16 mouse cellular contexts compared by ENCODE assay signal in the genomic region with DNA sequence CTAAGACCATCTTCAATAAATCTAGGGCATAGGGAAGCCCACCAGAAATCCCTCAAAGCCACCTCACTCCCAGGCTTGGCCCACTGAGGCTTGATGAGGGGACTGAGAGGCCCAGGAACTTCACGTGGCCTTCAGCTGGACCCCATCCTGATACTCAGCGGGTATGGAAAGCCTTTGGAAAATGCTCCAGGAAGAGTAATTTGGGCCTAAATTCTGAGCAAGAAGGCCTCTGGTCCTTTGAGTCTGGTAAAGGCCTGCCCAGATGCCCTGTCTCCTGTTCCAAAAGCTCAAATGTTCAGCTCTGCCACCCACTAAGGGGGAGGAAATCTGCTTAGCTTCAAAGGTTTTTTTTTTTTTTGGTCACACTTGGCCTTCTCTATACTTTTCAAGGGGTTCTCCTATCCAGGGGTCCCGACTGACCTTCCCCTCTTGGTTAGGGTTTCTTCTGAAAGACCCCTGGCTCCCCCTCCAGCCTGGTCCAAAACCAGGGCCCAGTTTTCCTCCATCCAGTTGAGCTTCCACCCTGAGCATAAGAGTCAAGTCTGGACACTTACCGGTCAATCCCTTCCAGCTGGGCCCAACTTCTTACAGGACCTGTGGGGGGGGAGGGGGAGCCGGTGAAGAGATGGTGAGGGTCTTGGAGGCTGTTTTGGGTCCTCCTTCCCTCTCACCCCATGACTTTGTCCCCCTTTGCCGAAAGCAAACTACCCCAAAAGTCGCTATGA. TPM values are rescaled to one million over a fixed set of nuclear protein-coding genes. Genes with fewer than 3 reads are reported as not detected.
A peak's percentile ranks its signal among the peaks of the same experiment; 100 is the strongest.
DNase-seq lines count a peak whose midpoint lies in the region; ATAC-seq lines count a peak whose summit lies in the region.
"Had no signal": no experiment of that assay in that cellular context is flagged by ENCODE, and none has a peak within 500 bp of the region (broad histone marks: within the 10 kb centered on the region; RNA-seq: fewer than 3 reads in every experiment).

No protein-coding gene starts in this region.

- H3K9ac ChIP-seq in embryonic facial prominence, embryonic 14.5 days (ENCODE audit: low read depth, low read length) = no peak overlapping the region
- peak overlapping the region; percentile 73 for H3K9ac ChIP-seq in hindbrain, embryonic 12.5 days
- H3K9ac ChIP-seq in neural tube, embryonic 12.5 days = peak overlapping the region; percentile 100

- no peaks in the 10 kb centered on the region for H3K9me3 ChIP-seq in embryonic facial prominence, embryonic 14.5 days (ENCODE audit: control insufficient read depth, low read length)
- no peaks in the 10 kb centered on the region for H3K9me3 ChIP-seq in embryonic facial prominence, embryonic 10.5 days
- no peaks in the 10 kb centered on the region for H3K9me3 ChIP-seq in hindbrain, embryonic 12.5 days (replicated peaks)
- H3K9me3 ChIP-seq in neural tube, embryonic 12.5 days = no peaks in the 10 kb centered on the region

- ATAC-seq in embryonic facial prominence, embryonic 14.5 days (ENCODE audit: low read depth) = no peak
- ATAC-seq in hindbrain, embryonic 12.5 days (ENCODE audit: low FRiP score) = no peak
- ATAC-seq in neural tube, embryonic 12.5 days (ENCODE audit: low FRiP score, low read depth) = peak; percentile 19; the same call in 1 of the 2 replicates

- no peaks in the 10 kb centered on the region for H3K36me3 ChIP-seq in embryonic facial prominence, embryonic 14.5 days (ENCODE audit: control insufficient read depth, insufficient read depth, low read length)
- no peaks in the 10 kb centered on the region for H3K36me3 ChIP-seq in embryonic facial prominence, embryonic 10.5 days (replicated peaks)
- H3K36me3 ChIP-seq in hindbrain, embryonic 12.5 days = no peaks in the 10 kb centered on the region
- H3K36me3 ChIP-seq in neural tube, embryonic 12.5 days = peaks cover 18% of the 10 kb centered on the region

- intact Hi-C loops in left cerebral cortex, postnatal 36 days (cut with DNase I) = loop anchor here (10.0 kb wide), 1 partner anchor 238 kb away; no protein-coding TSS in a partner anchor

- DNase-seq in embryonic facial prominence, embryonic 14.5 days (ENCODE audit: low spot score) = no peak
- DNase-seq in embryonic facial prominence, embryonic 10.5 days (ENCODE audit: low spot score) = no peak
- DNase-seq in kidney, adult 9 months = peak; percentile 45
- no peak for DNase-seq in left cerebral cortex, postnatal 36 days (ENCODE audit: low spot score in 2 of 2)
- no peak for DNase-seq in cerebellum, adult 11 months
- no peak for DNase-seq in frontal cortex, postnatal 10 days (ENCODE audit: low spot score in 2 of 2)
- DNase-seq: cerebellum, postnatal 10 days; heart, adult 11 months; heart, postnatal 10 days; left cerebral cortex, postnatal 4 days; lung, postnatal 36 days; retina, postnatal 1 day; thymus, postnatal 25 days had no signal

- H3K4me2 ChIP-seq in embryonic facial prominence, embryonic 14.5 days (ENCODE audit: low read depth, low read length) = peak overlapping the region; percentile 7; the same call in 1 of the 2 replicates
- peak overlapping the region; percentile 62 for H3K4me2 ChIP-seq in hindbrain, embryonic 12.5 days (replicated peaks)
- peak overlapping the region; percentile 100 for H3K4me2 ChIP-seq in neural tube, embryonic 12.5 days (replicated peaks)

- no peak overlapping the region for H3K27ac ChIP-seq in embryonic facial prominence, embryonic 14.5 days (replicated peaks; ENCODE audit: low read depth, low read length)
- H3K27ac ChIP-seq in embryonic facial prominence, embryonic 10.5 days (replicated peaks) = no peak overlapping the region
- H3K27ac ChIP-seq in hindbrain, embryonic 12.5 days = peak overlapping the region; percentile 46
- peak overlapping the region; percentile 99 for H3K27ac ChIP-seq in neural tube, embryonic 12.5 days

- WGBS in embryonic facial prominence, embryonic 14.5 days = 20% methylated on average over 7 of the region's 7 CpGs
- WGBS in embryonic facial prominence, embryonic 10.5 days = 5% methylated on average over 7 of the region's 7 CpGs
- WGBS in hindbrain, embryonic 12.5 days = 7% methylated on average over 7 of the region's 7 CpGs
- under 1% methylated on average over 7 of the region's 7 CpGs for WGBS in neural tube, embryonic 12.5 days

- H3K4me1 ChIP-seq in embryonic facial prominence, embryonic 14.5 days (ENCODE audit: control insufficient read depth, insufficient read depth, low read length) = no peaks in the 10 kb centered on the region
- peaks cover 7% of the 10 kb centered on the region for H3K4me1 ChIP-seq in embryonic facial prominence, embryonic 10.5 days
- no peaks in the 10 kb centered on the region; the same call in 1 of the 2 replicates for H3K4me1 ChIP-seq in hindbrain, embryonic 12.5 days
- peaks cover 65% of the 10 kb centered on the region for H3K4me1 ChIP-seq in neural tube, embryonic 12.5 days

- no peak overlapping the region for H3K4me3 ChIP-seq in embryonic facial prominence, embryonic 14.5 days (ENCODE audit: low read depth, low read length)
- H3K4me3 ChIP-seq in embryonic facial prominence, embryonic 10.5 days = no peak overlapping the region
- H3K4me3 ChIP-seq in hindbrain, embryonic 12.5 days = peak overlapping the region; percentile 36
- H3K4me3 ChIP-seq in neural tube, embryonic 12.5 days = peak overlapping the region; percentile 99

- H3K27me3 ChIP-seq in embryonic facial prominence, embryonic 14.5 days (replicated peaks; ENCODE audit: control insufficient read depth, insufficient read depth, low read length) = peaks cover 100% of the 10 kb centered on the region
- H3K27me3 ChIP-seq in embryonic facial prominence, embryonic 10.5 days (replicated peaks; ENCODE audit: low read depth, poor library complexity, severe bottlenecking) = peaks cover 100% of the 10 kb centered on the region
- H3K27me3 ChIP-seq in hindbrain, embryonic 12.5 days = peaks cover 97% of the 10 kb centered on the region
- H3K27me3 ChIP-seq in neural tube, embryonic 12.5 days (replicated peaks) = no peaks in the 10 kb centered on the region

RNA-seq across cellular contexts. Expression of gene Hoxb5, which starts 3.2 kb away (rescaled TPM):
- 1.8 and 2.4 TPM in 2 replicates for polyA plus RNA-seq in embryonic facial prominence, embryonic 14.5 days (2014; fragmentation: Nextera tagmentation; extraction: Ambion mirVana)
- 0.07 and 0.28 TPM in 2 replicates for polyA plus RNA-seq in embryonic facial prominence, embryonic 10.5 days (2016; fragmentation: Nextera tagmentation; extraction: Ambion mirVana)
- polyA plus RNA-seq in hindbrain, embryonic 12.5 days (2016; fragmentation: Nextera tagmentation; extraction: Ambion mirVana) = 74.3 and 126 TPM in 2 replicates
- polyA plus RNA-seq in neural tube, embryonic 12.5 days (2016; fragmentation: Nextera tagmentation; extraction: Ambion mirVana) = 79.2 and 94.7 TPM in 2 replicates
- not detected for total RNA-seq in left cerebral cortex, postnatal 36 days (2021)
- total RNA-seq: layer of hippocampus, adult 18-20 months; left cerebral cortex, postnatal 4 days had no signal

RNA-seq across cellular contexts. Expression of gene Hoxb4, which starts 11.7 kb away (rescaled TPM):
- 0.62 and 0.70 TPM in 2 replicates for polyA plus RNA-seq in embryonic facial prominence, embryonic 14.5 days (2014; fragmentation: Nextera tagmentation; extraction: Ambion mirVana)
- polyA plus RNA-seq in embryonic facial prominence, embryonic 10.5 days (2016; fragmentation: Nextera tagmentation; extraction: Ambion mirVana) = 0.09 and 0.23 TPM in 2 replicates
- 7.7 and 8.1 TPM in 2 replicates for polyA plus RNA-seq in hindbrain, embryonic 12.5 days (2016; fragmentation: Nextera tagmentation; extraction: Ambion mirVana)
- polyA plus RNA-seq in neural tube, embryonic 12.5 days (2016; fragmentation: Nextera tagmentation; extraction: Ambion mirVana) = 10.2 and 15.1 TPM in 2 replicates
- total RNA-seq in left cerebral cortex, postnatal 36 days (2021) = not detected
- total RNA-seq: layer of hippocampus, adult 18-20 months; left cerebral cortex, postnatal 4 days had no signal

RNA-seq across cellular contexts. Expression of gene Hoxb6, which starts 14.1 kb away (rescaled TPM):
- 0.22 and 0.97 TPM in 2 replicates for polyA plus RNA-seq in embryonic facial prominence, embryonic 14.5 days (2014; fragmentation: Nextera tagmentation; extraction: Ambion mirVana)
- 0.15 TPM in 1 of 2 replicates, not detected in the other for polyA plus RNA-seq in embryonic facial prominence, embryonic 10.5 days (2016; fragmentation: Nextera tagmentation; extraction: Ambion mirVana)
- 60.0 and 64.5 TPM in 2 replicates for polyA plus RNA-seq in hindbrain, embryonic 12.5 days (2016; fragmentation: Nextera tagmentation; extraction: Ambion mirVana)
- polyA plus RNA-seq in neural tube, embryonic 12.5 days (2016; fragmentation: Nextera tagmentation; extraction: Ambion mirVana) = 145 and 151 TPM in 2 replicates
- not detected for total RNA-seq in left cerebral cortex, postnatal 36 days (2021)
- total RNA-seq: heart, postnatal 10 days; layer of hippocampus, adult 18-20 months; left cerebral cortex, postnatal 4 days had no signal

RNA-seq across cellular contexts. Expression of gene Hoxb3, which starts 16.8 kb away (rescaled TPM):
- 0.81 and 1.1 TPM in 2 replicates for polyA plus RNA-seq in embryonic facial prominence, embryonic 14.5 days (2014; fragmentation: Nextera tagmentation; extraction: Ambion mirVana)
- 0.69 and 3.4 TPM in 2 replicates for polyA plus RNA-seq in embryonic facial prominence, embryonic 10.5 days (2016; fragmentation: Nextera tagmentation; extraction: Ambion mirVana)
- 15.3 and 19.3 TPM in 2 replicates for polyA plus RNA-seq in hindbrain, embryonic 12.5 days (2016; fragmentation: Nextera tagmentation; extraction: Ambion mirVana)
- 21.2 and 26.5 TPM in 2 replicates for polyA plus RNA-seq in neural tube, embryonic 12.5 days (2016; fragmentation: Nextera tagmentation; extraction: Ambion mirVana)
- total RNA-seq in left cerebral cortex, postnatal 36 days (2021) = not detected
- total RNA-seq: layer of hippocampus, adult 18-20 months; left cerebral cortex, postnatal 4 days had no signal

RNA-seq across cellular contexts. Expression of gene Hoxb7, which starts 19.9 kb away (rescaled TPM):
- polyA plus RNA-seq in embryonic facial prominence, embryonic 14.5 days (2014; fragmentation: Nextera tagmentation; extraction: Ambion mirVana) = 0.39 and 0.42 TPM in 2 replicates
- not detected in 2 replicates for polyA plus RNA-seq in embryonic facial prominence, embryonic 10.5 days (2016; fragmentation: Nextera tagmentation; extraction: Ambion mirVana)
- 9.6 and 11.0 TPM in 2 replicates for polyA plus RNA-seq in hindbrain, embryonic 12.5 days (2016; fragmentation: Nextera tagmentation; extraction: Ambion mirVana)
- polyA plus RNA-seq in neural tube, embryonic 12.5 days (2016; fragmentation: Nextera tagmentation; extraction: Ambion mirVana) = 97.1 and 101 TPM in 2 replicates
- not detected for total RNA-seq in left cerebral cortex, postnatal 36 days (2021)
- total RNA-seq: heart, postnatal 10 days; layer of hippocampus, adult 18-20 months; left cerebral cortex, postnatal 4 days had no signal

Comparison
In these comparisons a context has a peak if more than half of its experiments do, and no peak if none do; other contexts are left out.
1. H3K27ac ChIP-seq: peak in hindbrain, embryonic 12.5 days (single experiment) and neural tube, embryonic 12.5 days (single experiment); none in embryonic facial prominence, embryonic 14.5 days (single experiment) and embryonic facial prominence, embryonic 10.5 days (single experiment).
2. H3K4me2 ChIP-seq: peak in every context shown above with its lines; median percentile 100 in neural tube, embryonic 12.5 days; 62 in hindbrain, embryonic 12.5 days; 7 in embryonic facial prominence, embryonic 14.5 days.
3. H3K4me3 ChIP-seq: peak in hindbrain, embryonic 12.5 days (single experiment) and neural tube, embryonic 12.5 days (single experiment); none in embryonic facial prominence, embryonic 14.5 days (single experiment) and embryonic facial prominence, embryonic 10.5 days (single experiment).
4. RNA of gene Hoxb5, which starts 3.2 kb away (polyA plus RNA-seq): 79.2 to 94.7 TPM in neural tube, embryonic 12.5 days and 74.3 to 126 TPM in hindbrain, embryonic 12.5 days; 1.8 to 2.4 TPM in embryonic facial prominence, embryonic 14.5 days and 0.07 to 0.28 TPM in embryonic facial prominence, embryonic 10.5 days; every median in the first group is over 10 times any median in the second.
5. RNA of gene Hoxb6, which starts 14.1 kb away (polyA plus RNA-seq): 145 to 151 TPM in neural tube, embryonic 12.5 days and 60.0 to 64.5 TPM in hindbrain, embryonic 12.5 days; 0.22 to 0.97 TPM in embryonic facial prominence, embryonic 14.5 days and 0.15 TPM in embryonic facial prominence, embryonic 10.5 days; every median in the first group is over 10 times any median in the second.